Mouse (Mus musculus) cerebellum, adult (tissue): ENCODE results near the gene Pola2.

Source experiments
- ATAC-seq: cut with Nextera tagmentation; 2 replicates; pipeline ENCODE4 v1.9.2; 2017; ENCODE audit warnings: mild to moderate bottlenecking, moderate library complexity, mixed read lengths; ENCODE audit not compliant: insufficient number of reproducible peaks, low FRiP score, low TSS enrichment

Gene Pola2

DNA sequence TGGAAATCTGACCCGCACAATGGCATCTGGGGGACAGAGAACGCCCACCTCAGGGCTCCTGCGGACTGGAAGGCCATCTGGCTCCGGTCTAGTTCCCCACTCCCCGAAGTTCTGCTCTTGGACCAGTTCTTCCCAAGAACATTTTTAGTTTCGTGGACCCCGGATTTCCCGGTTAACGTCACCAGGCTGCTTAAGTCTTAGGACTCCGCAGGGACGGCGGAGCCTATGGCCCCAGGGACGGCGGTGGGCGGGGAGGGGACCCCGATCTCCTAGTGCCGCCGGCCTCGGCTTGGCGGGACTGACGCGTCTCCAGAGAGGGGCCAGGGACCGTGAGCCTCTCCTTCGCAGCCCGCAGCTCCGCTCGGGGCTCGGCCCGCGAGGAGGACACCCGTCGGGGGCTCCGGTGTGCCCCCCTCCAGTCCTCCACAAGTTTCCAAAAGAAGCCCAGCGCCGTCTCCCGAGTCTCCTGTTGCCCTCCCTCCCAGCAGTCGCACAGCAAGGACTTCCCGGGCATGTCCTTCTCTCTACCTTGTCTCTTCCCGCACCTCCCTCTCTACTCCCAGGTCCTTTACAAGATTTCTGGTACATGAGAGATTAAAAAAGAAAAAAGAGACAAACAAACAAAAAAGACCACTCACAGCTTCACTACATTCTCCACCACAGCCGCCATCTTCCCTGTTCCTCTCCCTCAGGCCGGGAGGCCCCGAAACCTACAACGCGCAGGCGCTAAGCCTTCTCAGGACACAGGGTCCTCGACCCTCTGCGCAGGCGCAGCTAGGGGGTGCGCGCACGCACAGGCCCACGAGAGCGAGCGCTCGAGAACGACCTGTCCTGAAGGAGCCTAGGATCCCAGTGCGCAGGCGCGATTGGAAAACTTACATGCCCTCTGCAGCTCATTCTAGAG is 51.6 kb downstream of the Pola2 start:
- ATAC-seq: peak; percentile 94

GRCm38 (mm10) chr19:5911430-5912102 is 52.4 kb downstream of the Pola2 start:
- ATAC-seq: no peak

GRCm38 (mm10) chr19:5910221-5910620 is 53.8 kb downstream of the Pola2 start:
- ATAC-seq: no peak

DNA sequence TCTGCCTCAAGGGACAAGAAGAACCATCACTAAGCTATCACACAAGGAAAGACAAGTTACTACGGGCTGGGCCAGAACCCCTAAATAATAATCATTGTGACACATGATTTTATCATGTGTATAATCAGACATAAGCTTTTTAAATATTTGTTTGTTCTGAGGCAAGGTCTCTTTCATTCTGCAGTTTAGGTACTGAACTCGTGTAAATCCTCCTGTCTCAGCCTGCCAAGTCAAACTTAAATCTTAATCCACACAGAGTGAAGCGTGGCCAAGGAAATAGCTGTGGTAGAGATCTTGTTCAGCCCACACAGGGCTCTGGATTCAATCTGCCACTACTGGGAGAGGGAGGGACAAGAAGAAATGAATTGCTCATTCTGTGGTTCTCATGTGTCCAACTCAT is 56.7 kb downstream of the Pola2 start:
- ATAC-seq: no peak

DNA sequence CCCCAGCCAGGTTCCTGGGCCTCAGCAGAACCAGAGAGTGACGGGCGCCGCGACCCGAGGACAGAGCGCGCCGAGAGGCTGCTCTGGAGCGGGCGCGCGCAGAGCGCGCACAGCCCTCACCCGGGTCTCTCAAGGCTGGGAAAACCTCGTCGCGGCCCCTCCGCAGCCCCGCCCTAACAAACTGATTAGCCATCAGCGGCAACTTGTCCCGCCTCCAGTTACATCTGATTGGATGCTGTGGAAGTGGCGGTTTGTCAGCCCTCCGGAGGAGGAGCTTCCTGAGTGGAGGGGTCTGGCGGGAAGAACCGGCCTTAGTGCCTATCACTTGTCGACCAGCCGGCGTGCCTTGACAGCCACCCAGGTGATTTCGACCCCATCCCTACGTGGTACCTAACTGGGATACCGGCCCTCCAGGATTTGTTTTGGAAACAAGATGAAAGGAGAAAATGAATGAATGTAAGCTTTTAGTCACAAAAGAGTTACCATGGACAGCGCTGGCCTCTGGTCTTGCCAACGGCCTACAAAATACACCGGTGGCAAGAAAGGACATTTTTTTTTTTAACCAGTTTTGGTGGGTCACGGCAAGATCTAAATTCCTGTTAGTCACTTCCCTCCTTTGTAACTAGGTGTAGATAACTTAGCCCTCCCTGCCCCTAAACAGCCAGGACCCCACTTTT is 69.9 kb downstream of the Pola2 start, which contains the start of gene Tigd3:
Gene Tigd3 (minus strand): TSS at position 148 of the 677 bp plus-strand sequence.
- peak; percentile 92 for ATAC-seq

GRCm38 (mm10) chr19:5893282-5894001 is 70.6 kb downstream of the Pola2 start:
- ATAC-seq: no peak; the same call in 1 of the 2 replicates

DNA sequence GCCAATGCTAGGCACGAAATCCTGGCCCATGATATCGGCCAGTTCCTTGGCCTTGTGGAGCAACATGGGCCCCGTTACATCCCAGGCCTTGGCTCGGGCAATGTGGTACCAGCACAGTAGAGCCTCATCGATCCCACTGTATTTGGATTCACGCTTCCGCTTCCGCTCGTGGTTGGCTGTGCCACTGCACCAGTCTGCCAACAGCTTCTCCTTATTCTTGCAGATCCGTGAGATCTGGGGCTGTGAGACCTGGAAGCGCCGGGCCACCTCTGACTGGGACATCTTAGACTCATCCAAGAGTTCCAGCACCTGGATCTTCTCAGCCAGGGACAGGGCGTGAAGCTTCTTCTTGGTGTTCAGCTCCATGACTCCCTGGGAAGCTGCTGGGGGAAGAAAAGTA is 71.3 kb downstream of the Pola2 start:
- ATAC-seq: no peak

DNA sequence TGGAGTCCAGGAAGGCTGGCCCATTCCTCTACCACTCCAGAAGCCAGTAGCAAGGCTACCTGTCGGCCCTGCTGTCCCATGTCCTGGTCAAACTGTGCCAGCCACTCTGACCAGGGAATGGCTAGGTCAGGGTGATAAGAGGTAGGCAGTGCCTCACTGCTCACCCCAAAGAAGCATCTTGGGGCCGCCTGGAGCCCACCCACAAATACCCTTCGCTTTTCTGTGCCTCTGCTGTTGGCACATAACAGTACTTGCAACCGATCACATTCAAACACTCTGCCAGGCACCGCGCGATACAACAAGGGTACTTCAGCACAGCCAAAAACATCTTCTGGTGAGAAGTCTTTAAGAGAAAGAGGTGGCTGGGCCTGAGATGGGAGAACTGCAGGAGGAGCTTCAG is 71.7 kb downstream of the Pola2 start:
- ATAC-seq: no peak

GRCm38 (mm10) chr19:5891521-5892258 is 72.3 kb downstream of the Pola2 start:
- no peak for ATAC-seq
